Mouse (Mus musculus): ENCODE measurements at regions not wholly inside any gene's neighbourhood (a gene's known extent, or its start where the extent isn't known, plus 50 kb on each side); places are given as distances from the start of the nearest gene placed in this dataset.

GRCm38 (mm10) chr14:78420966-78421365 lies 113.1 kb upstream of the Tnfsf11 start:
- peak; percentile 69 for DNase-seq (ENCODE audit: low read depth)
- TF ChIP-seq CTCF (IDR thresholded peaks at IDR 0.05; ENCODE audit: borderline replicate concordance, extremely low read depth, insufficient read depth, insufficient read length) (no peak), POLR2A (IDR thresholded peaks at IDR 0.05; ENCODE audit: borderline replicate concordance, extremely low read depth, insufficient read depth, insufficient read length, poor library complexity, severe bottlenecking) (no peak)

- no peak for TF ChIP-seq POLR2A (IDR thresholded peaks at IDR 0.05; ENCODE audit: borderline replicate concordance, extremely low read depth, insufficient read depth, insufficient read length, poor library complexity, severe bottlenecking)
- no peak for TF ChIP-seq CTCF (IDR thresholded peaks at IDR 0.05; ENCODE audit: borderline replicate concordance, extremely low read depth, insufficient read depth, insufficient read length)
- DNase-seq (ENCODE audit: low read depth), result no peak
Measured at GRCm38 (mm10) chr14:78420176-78420575, 112.3 kb upstream of the Tnfsf11 start.

GRCm38 (mm10) chr14:78405568-78405967 lies 97.7 kb upstream of the Tnfsf11 start:
- no peak for TF ChIP-seq CTCF (IDR thresholded peaks at IDR 0.05; ENCODE audit: borderline replicate concordance, extremely low read depth, insufficient read depth, insufficient read length)
- TF ChIP-seq POLR2A (IDR thresholded peaks at IDR 0.05; ENCODE audit: borderline replicate concordance, extremely low read depth, insufficient read depth, insufficient read length, poor library complexity, severe bottlenecking), result no peak
- DNase-seq (ENCODE audit: low read depth), result no peak

DNA sequence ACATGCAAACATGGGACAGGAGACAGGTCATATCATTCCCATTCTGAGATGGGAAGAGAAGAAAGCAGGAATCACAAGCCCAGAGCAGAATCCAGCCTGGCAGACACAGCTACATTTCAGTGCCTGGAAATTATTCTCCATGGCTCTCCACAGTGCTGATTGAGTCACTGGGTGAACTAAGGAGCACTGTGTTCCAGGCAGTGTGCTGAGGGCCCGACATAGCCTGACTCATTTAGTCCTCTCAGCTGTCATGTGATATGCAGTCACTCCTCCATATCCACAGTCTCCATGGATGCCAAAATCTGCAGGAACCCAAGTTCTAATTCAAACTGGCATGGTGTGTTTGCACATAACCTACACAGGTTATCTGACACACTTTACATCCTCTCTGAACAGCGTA lies 90.1 kb upstream of the Tnfsf11 start:
- TF ChIP-seq POLR2A (IDR thresholded peaks at IDR 0.05; ENCODE audit: borderline replicate concordance, extremely low read depth, insufficient read depth, insufficient read length, poor library complexity, severe bottlenecking), result no peak
- no peak for TF ChIP-seq CTCF (IDR thresholded peaks at IDR 0.05; ENCODE audit: borderline replicate concordance, extremely low read depth, insufficient read depth, insufficient read length)
- no peak for DNase-seq (ENCODE audit: low read depth)

GRCm38 (mm10) chr14:78395631-78396030 lies 87.8 kb upstream of the Tnfsf11 start:
- DNase-seq (ENCODE audit: low read depth), result no peak
- no peak for TF ChIP-seq POLR2A (IDR thresholded peaks at IDR 0.05; ENCODE audit: borderline replicate concordance, extremely low read depth, insufficient read depth, insufficient read length, poor library complexity, severe bottlenecking)
- TF ChIP-seq CTCF (IDR thresholded peaks at IDR 0.05; ENCODE audit: borderline replicate concordance, extremely low read depth, insufficient read depth, insufficient read length), result no peak

- TF ChIP-seq POLR2A (IDR thresholded peaks at IDR 0.05; ENCODE audit: borderline replicate concordance, extremely low read depth, insufficient read depth, insufficient read length, poor library complexity, severe bottlenecking) (no peak), CTCF (IDR thresholded peaks at IDR 0.05; ENCODE audit: borderline replicate concordance, extremely low read depth, insufficient read depth, insufficient read length) (no peak)
Measured at GRCm38 (mm10) chr14:78387011-78387410, 79.2 kb upstream of the Tnfsf11 start.

GRCm38 (mm10) chr14:78384370-78384769 lies 76.5 kb upstream of the Tnfsf11 start:
- no peak for DNase-seq (ENCODE audit: low read depth)
- TF ChIP-seq CTCF (IDR thresholded peaks at IDR 0.05; ENCODE audit: borderline replicate concordance, extremely low read depth, insufficient read depth, insufficient read length), result no peak
- no peak for TF ChIP-seq POLR2A (IDR thresholded peaks at IDR 0.05; ENCODE audit: borderline replicate concordance, extremely low read depth, insufficient read depth, insufficient read length, poor library complexity, severe bottlenecking)

More at GRCm38 (mm10) chr14:78387011-78387410, 79.2 kb upstream of the Tnfsf11 start:
- no peak for DNase-seq (ENCODE audit: low read depth)

GRCm38 (mm10) chr14:78383256-78383709 lies 75.4 kb upstream of the Tnfsf11 start:
- DNase-seq (ENCODE audit: low read depth), result peak; percentile 93
- TF ChIP-seq POLR2A (IDR thresholded peaks at IDR 0.05; ENCODE audit: borderline replicate concordance, extremely low read depth, insufficient read depth, insufficient read length, poor library complexity, severe bottlenecking) (no peak), CTCF (IDR thresholded peaks at IDR 0.05; ENCODE audit: borderline replicate concordance, extremely low read depth, insufficient read depth, insufficient read length) (no peak)

GRCm38 (mm10) chr14:78380011-78380410 lies 72.2 kb upstream of the Tnfsf11 start:
- no peak for DNase-seq (ENCODE audit: low read depth)
- TF ChIP-seq POLR2A (IDR thresholded peaks at IDR 0.05; ENCODE audit: borderline replicate concordance, extremely low read depth, insufficient read depth, insufficient read length, poor library complexity, severe bottlenecking), result no peak
- TF ChIP-seq CTCF (IDR thresholded peaks at IDR 0.05; ENCODE audit: borderline replicate concordance, extremely low read depth, insufficient read depth, insufficient read length), result no peak

DNA sequence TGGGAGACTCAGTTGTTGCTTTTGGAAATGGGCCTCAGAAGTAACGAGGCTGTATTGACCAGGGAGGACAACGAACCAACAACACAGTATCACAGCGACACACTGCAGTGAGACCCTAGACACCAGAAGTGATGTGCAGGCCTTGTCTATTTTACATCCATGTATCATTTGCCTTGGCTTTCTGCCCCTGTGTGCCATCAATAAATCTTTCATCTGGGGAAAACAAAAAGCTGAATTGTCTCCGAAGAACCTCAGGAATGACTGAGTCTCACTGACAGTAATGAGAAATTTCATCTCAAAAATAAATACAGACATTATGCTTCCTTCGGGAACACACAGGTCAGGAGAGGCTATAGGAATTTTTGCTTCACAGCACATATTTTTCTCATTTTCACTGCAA lies 68.7 kb upstream of the Tnfsf11 start:
- TF ChIP-seq POLR2A (IDR thresholded peaks at IDR 0.05; ENCODE audit: borderline replicate concordance, extremely low read depth, insufficient read depth, insufficient read length, poor library complexity, severe bottlenecking) (no peak), CTCF (IDR thresholded peaks at IDR 0.05; ENCODE audit: borderline replicate concordance, extremely low read depth, insufficient read depth, insufficient read length) (no peak)
- no peak for DNase-seq (ENCODE audit: low read depth)

DNA sequence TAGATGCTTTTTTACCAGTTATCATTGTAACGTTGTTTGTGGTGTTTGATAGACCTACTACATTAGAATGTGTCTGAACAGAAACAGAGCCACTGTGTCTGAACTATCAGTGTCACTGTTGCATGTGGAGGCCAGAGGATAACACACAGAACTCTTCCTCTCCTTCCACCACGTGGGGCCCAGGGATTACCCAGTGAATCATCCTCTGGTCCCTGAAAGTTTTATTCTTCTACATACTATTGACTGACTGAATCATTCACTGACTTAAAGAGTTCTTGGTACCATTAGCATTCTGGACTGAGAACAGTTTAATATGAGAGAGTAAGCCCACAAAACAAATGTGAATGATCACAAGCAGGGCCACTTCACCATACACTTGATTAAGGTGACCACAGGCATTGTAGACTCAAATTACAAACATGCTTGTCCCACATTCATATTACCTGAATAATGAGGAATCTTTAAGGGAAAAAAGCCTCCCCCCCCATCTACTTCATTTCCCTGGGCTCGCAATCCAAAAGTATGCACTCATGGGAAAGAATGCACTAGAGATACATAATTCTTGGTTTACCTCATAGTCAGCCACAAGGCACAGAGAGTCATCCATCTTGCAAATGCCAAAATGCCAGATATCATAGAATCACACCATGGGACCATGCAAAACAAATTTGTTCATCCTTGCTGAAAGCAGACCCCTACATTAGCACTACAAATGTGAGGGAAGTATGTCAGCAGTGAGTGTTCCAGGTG lies 68.1 kb upstream of the Tnfsf11 start:
- no peak for DNase-seq (ENCODE audit: low read depth)
- TF ChIP-seq CTCF (IDR thresholded peaks at IDR 0.05; ENCODE audit: borderline replicate concordance, extremely low read depth, insufficient read depth, insufficient read length) (no peak), POLR2A (IDR thresholded peaks at IDR 0.05; ENCODE audit: borderline replicate concordance, extremely low read depth, insufficient read depth, insufficient read length, poor library complexity, severe bottlenecking) (no peak)

GRCm38 (mm10) chr14:78372102-78372501 lies 64.3 kb upstream of the Tnfsf11 start:
- no peak for DNase-seq (ENCODE audit: low read depth)
- TF ChIP-seq POLR2A (IDR thresholded peaks at IDR 0.05; ENCODE audit: borderline replicate concordance, extremely low read depth, insufficient read depth, insufficient read length, poor library complexity, severe bottlenecking) (no peak), CTCF (IDR thresholded peaks at IDR 0.05; ENCODE audit: borderline replicate concordance, extremely low read depth, insufficient read depth, insufficient read length) (no peak)
